Mouse (Mus musculus): ENCODE results near the gene Klc3. TPM values are rescaled to one million over a fixed set of nuclear protein-coding genes. Genes with fewer than 3 reads are reported as not detected.

The Klc3 gene
- total and polyA plus RNA-seq, 3 experiments, result 0.17 to 3.9 TPM; not detected in 1

- DNase-seq (ENCODE audit: extremely low read depth), result no peak
- dilution Hi-C loops (cut with MboI; ENCODE audit: extremely low pct_ligation_motif_present, extremely low pct_unique_long_range_greater_than_20kb, low sequenced_read_pairs) (no loop called here), in situ Hi-C loops (cut with MboI; ENCODE audit: low pct_ligation_motif_present, low pct_unique_long_range_greater_than_20kb, low sequenced_read_pairs) (loop anchor here (25.0 kb wide), 2 partner anchors 153 to 453 kb away; partner anchors contain the start of genes Ceacam16, Gm19345 and Ppp1r37)
- H3K4me1 ChIP-seq (ENCODE audit: control insufficient read depth in 1 of 2, insufficient read depth in 2 of 2), result peaks cover 5 to 32% of the 10 kb centered on the region in 2 experiments; a peak in 3 of 4 replicates
- H3K36me3 ChIP-seq (replicated peaks in 1 of 2; ENCODE audit: control insufficient read depth in 1 of 2, insufficient read depth in 1 of 2, low read length in 1 of 2), result no peaks in the 10 kb centered on the region
- H3K4me3 ChIP-seq (replicated peaks in 1 of 3; ENCODE audit: low read depth in 2 of 3, low read length in 2 of 3, poor library complexity in 1 of 3), result no peak overlapping the region
- TF ChIP-seq CHD2 (IDR thresholded peaks at IDR 0.05; ENCODE audit: low read length), result no peak
- no peak for TF ChIP-seq POLR2A (IDR thresholded peaks at IDR 0.05; ENCODE audit: low read depth, low read length)
- no peak for TF ChIP-seq UBTF (IDR thresholded peaks at IDR 0.05; ENCODE audit: low read depth, low read length)
- TF ChIP-seq HCFC1 (IDR thresholded peaks at IDR 0.05; ENCODE audit: low read depth, low read length), result no peak
- TF ChIP-seq TBP (conservative IDR thresholded peaks at IDR 0.05; ENCODE audit: low read depth, low read length), result no peak
- TF ChIP-seq MAFK (IDR thresholded peaks at IDR 0.05; ENCODE audit: insufficient replicate concordance, low read length), result no peak
- no peak for TF ChIP-seq ZKSCAN1 (IDR thresholded peaks at IDR 0.05; ENCODE audit: borderline replicate concordance, low read depth, low read length)
- TF ChIP-seq RAD21 (IDR thresholded peaks at IDR 0.05; ENCODE audit: low read depth, low read length), result no peak
- TF ChIP-seq E2F4 (IDR thresholded peaks at IDR 0.05; ENCODE audit: insufficient replicate concordance, low read depth, low read length), result no peak
- TF ChIP-seq EP300 (IDR thresholded peaks at IDR 0.05; ENCODE audit: low read length), result no peak
- peaks cover 47% of the 10 kb centered on the region for H3K27me3 ChIP-seq (replicated peaks)
- no peaks in the 10 kb centered on the region for H3K79me2 ChIP-seq (replicated peaks; ENCODE audit: control insufficient read depth, extremely low read depth, insufficient read depth, poor library complexity, severe bottlenecking)
- H3K9me3 ChIP-seq (replicated peaks; ENCODE audit: low read length), result peaks cover 15% of the 10 kb centered on the region
- H3K4me2 ChIP-seq (ENCODE audit: insufficient read depth, low read depth, poor library complexity, severe bottlenecking), result no peak overlapping the region
- no peak overlapping the region for H3K27ac ChIP-seq (ENCODE audit: insufficient read depth, low read depth)
- H3K9ac ChIP-seq (ENCODE audit: insufficient read depth, low read depth), result no peak overlapping the region
These were observed 5.8 kb upstream of the Klc3 start for GRCm38 (mm10) chr7:19409753-19410152.

GRCm38 (mm10) chr7:19405417-19405816 is 1.5 kb upstream of the Klc3 start:
- dilution Hi-C loops (cut with MboI; ENCODE audit: extremely low pct_ligation_motif_present, extremely low pct_unique_long_range_greater_than_20kb, low sequenced_read_pairs) (no loop called here), in situ Hi-C loops (cut with MboI; ENCODE audit: low pct_ligation_motif_present, low pct_unique_long_range_greater_than_20kb, low sequenced_read_pairs) (loop anchor here (25.0 kb wide), 2 partner anchors 157 to 457 kb away; partner anchors contain the start of genes Ceacam16, Gm19345 and Ppp1r37)
- H3K4me1 ChIP-seq (ENCODE audit: control insufficient read depth in 1 of 2, insufficient read depth in 2 of 2), result peaks cover 2 to 28% of the 10 kb centered on the region in 2 experiments; a peak in 3 of 4 replicates
- no peaks in the 10 kb centered on the region for H3K36me3 ChIP-seq (replicated peaks in 1 of 2; ENCODE audit: control insufficient read depth in 1 of 2, insufficient read depth in 1 of 2, low read length in 1 of 2)
- no peak overlapping the region for H3K9ac ChIP-seq (ENCODE audit: insufficient read depth, low read depth)
- no peaks in the 10 kb centered on the region for H3K79me2 ChIP-seq (replicated peaks; ENCODE audit: control insufficient read depth, extremely low read depth, insufficient read depth, poor library complexity, severe bottlenecking)
- H3K27ac ChIP-seq (ENCODE audit: insufficient read depth, low read depth), result no peak overlapping the region
- H3K9me3 ChIP-seq (replicated peaks; ENCODE audit: low read length), result peaks cover 16% of the 10 kb centered on the region
- H3K27me3 ChIP-seq (replicated peaks), result peaks cover 61% of the 10 kb centered on the region
- DNase-seq (ENCODE audit: extremely low read depth), result peak; percentile 75
- no peak overlapping the region for H3K4me2 ChIP-seq (ENCODE audit: insufficient read depth, low read depth, poor library complexity, severe bottlenecking)
- no peak overlapping the region for H3K4me3 ChIP-seq (replicated peaks in 1 of 3; ENCODE audit: low read depth in 2 of 3, low read length in 2 of 3, poor library complexity in 1 of 3)
- no peak for TF ChIP-seq ETS1 (conservative IDR thresholded peaks at IDR 0.05; ENCODE audit: low read depth, low read length)
- TF ChIP-seq MXI1 (IDR thresholded peaks at IDR 0.05; ENCODE audit: low read depth, low read length), result peak; percentile 65; the same call in 1 of the 2 replicates
- TF ChIP-seq MEF2A (IDR thresholded peaks at IDR 0.05; ENCODE audit: borderline replicate concordance, low read depth, low read length), result peak; percentile 42; the same call in 1 of the 2 replicates
- TF ChIP-seq JUND (conservative IDR thresholded peaks at IDR 0.05; ENCODE audit: low read depth, low read length), result 0 out of 2 replicates have a peak, but pooled peaks have one; percentile 20
- peak; percentile 73 for TF ChIP-seq MAX (IDR thresholded peaks at IDR 0.05; ENCODE audit: low read length)
- TF ChIP-seq GABPA (IDR thresholded peaks at IDR 0.05; ENCODE audit: insufficient replicate concordance, low read depth, low read length), result no peak
- TF ChIP-seq USF2 (conservative IDR thresholded peaks at IDR 0.05; ENCODE audit: low read depth, low read length), result no peak
- peak; percentile 41 for TF ChIP-seq NRF1 (IDR thresholded peaks at IDR 0.05; ENCODE audit: low read depth, low read length)
- TF ChIP-seq RCOR1 (conservative IDR thresholded peaks at IDR 0.05; ENCODE audit: low read depth, low read length), result 0 out of 2 replicates have a peak, but pooled peaks have one; percentile 43
- TF ChIP-seq CTCF (conservative IDR thresholded peaks at IDR 0.05 in 1 of 2, IDR thresholded peaks at IDR 0.05 in 1 of 2; ENCODE audit: low read depth in 2 of 2, low read length in 2 of 2), result peak; percentile 93 to 97
- peak; percentile 54 for TF ChIP-seq IRF4 (IDR thresholded peaks at IDR 0.05; ENCODE audit: low read depth, low read length)
- TF ChIP-seq TCF12 (IDR thresholded peaks at IDR 0.05; ENCODE audit: low read depth, low read length), result peak; percentile 26; the same call in 1 of the 2 replicates
- TF ChIP-seq MYC (IDR thresholded peaks at IDR 0.05; ENCODE audit: low read depth, low read length), result 0 out of 2 replicates have a peak, but pooled peaks have one; percentile 38
- TF ChIP-seq MAZ (IDR thresholded peaks at IDR 0.05; ENCODE audit: low read depth, low read length), result 0 out of 2 replicates have a peak, but pooled peaks have one; percentile 39
- 0 out of 2 replicates have a peak, but pooled peaks have one; percentile 24 for TF ChIP-seq ZNF384 (IDR thresholded peaks at IDR 0.05; ENCODE audit: low read depth, low read length)
- TF ChIP-seq CHD1 (IDR thresholded peaks at IDR 0.05; ENCODE audit: low read depth, low read length), result no peak
- peak; percentile 55 for TF ChIP-seq ZC3H11A (IDR thresholded peaks at IDR 0.05; ENCODE audit: low read depth, low read length)
- 0 out of 2 replicates have a peak, but pooled peaks have one; percentile 52 for TF ChIP-seq E2F4 (IDR thresholded peaks at IDR 0.05; ENCODE audit: insufficient replicate concordance, low read depth, low read length)
- peak; percentile 95 for TF ChIP-seq RAD21 (IDR thresholded peaks at IDR 0.05; ENCODE audit: low read depth, low read length)
- peak; percentile 85 for TF ChIP-seq SMC3 (IDR thresholded peaks at IDR 0.05; ENCODE audit: low read depth, low read length)
- TF ChIP-seq NELFE (IDR thresholded peaks at IDR 0.05; ENCODE audit: low read depth, low read length), result peak; percentile 66
- TF ChIP-seq ELF1 (IDR thresholded peaks at IDR 0.05; ENCODE audit: low read depth, low read length), result peak; percentile 70
- 0 out of 2 replicates have a peak, but pooled peaks have one; percentile 30 for TF ChIP-seq CHD2 (IDR thresholded peaks at IDR 0.05; ENCODE audit: low read length)
- TF ChIP-seq BHLHE40 (IDR thresholded peaks at IDR 0.05; ENCODE audit: low read depth, low read length), result 0 out of 2 replicates have a peak, but pooled peaks have one; percentile 16
- TF ChIP-seq POLR2A (IDR thresholded peaks at IDR 0.05; ENCODE audit: low read depth, low read length), result no peak
- peak; percentile 41; the same call in 1 of the 2 replicates for TF ChIP-seq HCFC1 (IDR thresholded peaks at IDR 0.05; ENCODE audit: low read depth, low read length)
